Mouse (Mus musculus) ZHBTc4 (cell line): ENCODE measurements at regions not wholly inside any gene's neighbourhood (a gene's known extent, or its start where the extent isn't known, plus 50 kb on each side); places are given as distances from the start of the nearest gene placed in this dataset.

Source experiments
- DNase-seq: peaks from one replicate; pipeline ENCODE4 v3.0.0-alpha.2; 2011; ENCODE audit warnings: low read depth, low spot score

DNA sequence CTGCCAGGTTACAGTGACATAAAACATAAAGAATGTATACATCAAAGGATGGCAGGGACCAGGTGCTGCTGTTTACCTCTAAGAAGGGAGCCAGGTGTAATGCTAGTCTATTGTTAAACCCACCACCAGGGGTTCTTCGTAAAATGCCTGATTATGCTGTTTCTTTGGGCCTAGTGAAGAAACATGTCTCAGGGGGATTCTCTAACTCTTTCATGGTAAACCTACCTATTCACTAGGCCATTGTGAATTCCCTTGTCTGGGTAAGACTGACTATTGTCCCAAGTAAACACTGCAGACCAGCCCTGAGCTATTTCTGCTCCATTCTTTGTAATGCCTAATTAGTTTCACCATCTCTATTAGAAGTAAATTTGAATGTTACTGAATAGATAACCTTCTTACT, 194.3 kb upstream of the Tmem47 start:
- peak; percentile 85 for DNase-seq

DNA sequence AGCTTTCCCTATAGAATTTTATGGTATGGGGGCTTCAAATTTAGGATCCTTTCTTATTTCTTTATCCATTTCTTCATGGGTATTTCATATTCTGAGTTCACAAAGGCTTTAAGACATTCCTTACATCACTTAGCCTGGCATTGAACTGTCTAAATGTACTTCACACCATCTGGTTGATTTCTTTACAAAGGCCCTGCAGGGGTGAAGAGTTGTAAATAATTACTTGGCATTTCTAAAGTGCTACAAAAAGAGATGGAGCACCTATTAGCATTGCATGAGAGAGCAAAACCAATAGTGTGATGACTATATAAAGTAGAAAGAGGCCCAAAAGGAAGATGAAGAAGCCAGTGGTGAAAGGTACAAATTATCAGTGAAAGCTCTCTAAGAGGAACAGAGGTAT, 169.0 kb upstream of the Tmem47 start:
- no peak for DNase-seq

DNA sequence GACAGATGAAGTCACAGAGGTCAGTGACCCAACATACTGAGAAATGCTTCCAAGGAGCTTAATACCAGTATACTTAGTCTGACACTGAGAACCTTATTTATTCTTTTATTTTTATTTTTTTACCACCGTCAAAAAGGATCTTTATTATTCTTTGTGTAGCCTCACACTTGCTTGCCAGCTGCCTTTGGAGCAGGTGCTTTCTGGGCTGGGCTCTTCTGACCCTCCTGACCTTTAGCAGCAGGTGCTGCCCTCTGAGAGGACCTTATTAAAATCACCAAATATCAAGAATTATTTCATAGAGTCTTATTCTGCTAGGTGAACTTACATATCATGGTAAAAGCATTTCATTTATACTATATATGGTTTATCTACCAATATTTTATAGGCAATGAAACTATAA, 137.8 kb upstream of the Tmem47 start:
- DNase-seq: no peak
